Mouse (Mus musculus) spleen, adult 2 months (tissue): Measurements from ENCODE around the gene Fgfr2. TPM values are rescaled to one million over a fixed set of nuclear protein-coding genes. Genes with fewer than 3 reads are reported as not detected.

Experiments used
- DNase-seq, 2 experiments: peaks; one replicate each; pipeline versions ENCODE4 v3.0.0 to v3.0.0-alpha.2; 2012 to 2021; ENCODE audit warnings: low spot score in 2 of 2, low read depth in 1 of 2
- H3K27ac ChIP-seq: fragments of 200-500 bp; 2 replicates; pipeline ENCODE4 v1.5.1; 2012; ENCODE audit warnings: low read length, inconsistent platforms; ENCODE audit not compliant: insufficient read depth
- H3K27me3 ChIP-seq: fragments of 200-500 bp; 2 replicates; pipeline ENCODE4 v1.6.1; 2012; ENCODE audit warnings: mild to moderate bottlenecking, moderate library complexity, low read length, inconsistent platforms; ENCODE audit not compliant: control insufficient read depth, insufficient read depth
- H3K36me3 ChIP-seq: fragments of 200-500 bp; 2 replicates; pipeline ENCODE4 v1.6.1; 2012; ENCODE audit warnings: mild to moderate bottlenecking, low read length, inconsistent platforms; ENCODE audit not compliant: control insufficient read depth, insufficient read depth
- H3K4me1 ChIP-seq: fragments of 200-500 bp; 2 replicates; pipeline ENCODE4 v1.6.1; 2011; ENCODE audit warnings: inconsistent platforms; ENCODE audit not compliant: control insufficient read depth, insufficient read depth, insufficient read length
- H3K4me3 ChIP-seq: fragments of 200-500 bp; 2 replicates; pipeline ENCODE4 v1.5.1; 2011; ENCODE audit warnings: mild to moderate bottlenecking, inconsistent platforms; ENCODE audit not compliant: insufficient read depth, insufficient read length; ENCODE audit errors: extremely low read depth
- CTCF ChIP-seq: fragments of 200-500 bp; IDR thresholded peaks from 2 replicates; pipeline ENCODE4 v1.5.1; 2011; ENCODE audit warnings: mild to moderate bottlenecking, inconsistent platforms; ENCODE audit not compliant: insufficient read depth, insufficient read length, insufficient replicate concordance; ENCODE audit errors: extremely low read depth
- POLR2A ChIP-seq: fragments of 200-500 bp; IDR thresholded peaks from 2 replicates; pipeline ENCODE4 v1.6.1; 2011; ENCODE audit warnings: low read depth, low read length, inconsistent platforms
- WGBS: fragments of 180-500 bp; shearing (Covaris S2); methylation state at CpG from one replicate; pipeline ENCODE4 v1.1.7; 2018; 5-methylcytosine and 5-hydroxymethylcytosine counted together
- polyA plus RNA-seq: library from polyadenylated mRNA; depleted of rRNA; stranded (reverse); fragments of >200 nt; gene quantifications from 2 replicates; pipeline ENCODE4 v1.2.3, GENCODE M21; 2012

Fgfr2 gene
- polyA plus RNA-seq, 1 experiment: 1.6 TPM

DNA sequence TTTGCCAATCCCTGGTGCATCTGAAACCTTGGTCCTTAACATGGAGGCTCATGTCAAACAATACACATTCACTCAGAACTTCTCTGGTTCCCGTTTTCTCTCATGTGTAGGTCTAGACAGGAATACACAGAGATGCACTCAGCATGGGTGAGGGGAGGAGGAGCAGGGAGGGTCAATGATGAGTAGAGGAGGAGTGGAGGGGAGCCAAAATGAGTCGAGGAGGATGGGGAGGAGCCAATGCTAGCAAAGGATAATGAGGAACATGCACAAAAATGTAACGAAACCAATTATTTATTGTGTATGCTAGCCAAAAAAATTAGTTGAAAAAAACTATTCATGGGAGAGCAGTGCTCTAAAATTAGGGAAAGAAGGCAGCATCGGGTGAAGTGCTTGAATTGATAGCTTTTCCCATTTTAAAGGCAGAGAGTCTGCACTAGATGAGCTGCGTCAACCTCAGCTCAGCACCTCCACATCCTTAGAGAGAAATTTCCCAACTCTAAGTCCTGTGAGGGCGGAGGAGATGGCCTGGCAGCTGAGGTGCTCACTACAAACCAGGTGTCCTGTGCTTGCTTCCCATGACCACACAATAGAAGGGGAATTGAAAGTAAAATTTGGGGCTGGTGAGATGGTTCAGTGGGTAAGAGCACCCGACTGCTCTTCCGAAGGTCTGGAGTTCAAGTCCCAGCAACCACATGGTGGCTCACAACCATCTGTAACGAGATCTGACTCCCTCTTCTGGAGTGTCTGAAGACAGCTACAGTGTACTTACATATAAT, 636.6 kb downstream of the Fgfr2 start:
- peaks cover 4% of the 10 kb centered on the region; the same call in 1 of the 2 replicates for H3K4me1 ChIP-seq
- DNase-seq: no peak
- no peaks in the 10 kb centered on the region for H3K36me3 ChIP-seq
- WGBS: 67% methylated on average over 9 of the region's 9 CpGs
- no peak overlapping the region for H3K27ac ChIP-seq
- H3K4me3 ChIP-seq: no peak overlapping the region
- TF ChIP-seq CTCF (no peak), POLR2A (no peak)
- H3K27me3 ChIP-seq: no peaks in the 10 kb centered on the region

DNA sequence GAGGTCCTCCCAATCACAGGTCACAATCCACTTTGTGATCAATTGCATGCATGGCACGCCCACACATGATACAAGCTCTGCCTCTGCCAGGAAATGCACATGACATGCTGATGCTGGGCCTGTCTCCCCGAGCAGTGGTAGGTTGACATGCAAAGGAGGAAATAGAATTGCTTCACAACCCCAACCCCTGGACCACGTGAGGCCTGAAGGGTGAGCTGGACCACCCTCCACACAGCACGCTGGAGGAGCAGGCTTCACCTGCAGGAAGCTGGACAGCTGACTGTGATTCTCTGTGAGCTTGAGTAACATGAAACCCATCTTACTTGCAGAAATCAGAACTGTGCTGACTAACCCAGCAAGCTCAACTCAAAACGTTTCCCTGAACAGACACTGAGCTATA, 638.7 kb downstream of the Fgfr2 start:
- H3K4me1 ChIP-seq: peaks cover 8% of the 10 kb centered on the region; the same call in 1 of the 2 replicates
- TF ChIP-seq CTCF (no peak), POLR2A (no peak)
- H3K27ac ChIP-seq: no peak overlapping the region
- H3K4me3 ChIP-seq: no peak overlapping the region
- no peaks in the 10 kb centered on the region for H3K36me3 ChIP-seq
- WGBS: 24% methylated on average over 5 of the region's 5 CpGs
- peak in 1 of 2 experiments; percentile 24 for DNase-seq
- H3K27me3 ChIP-seq: no peaks in the 10 kb centered on the region

DNA sequence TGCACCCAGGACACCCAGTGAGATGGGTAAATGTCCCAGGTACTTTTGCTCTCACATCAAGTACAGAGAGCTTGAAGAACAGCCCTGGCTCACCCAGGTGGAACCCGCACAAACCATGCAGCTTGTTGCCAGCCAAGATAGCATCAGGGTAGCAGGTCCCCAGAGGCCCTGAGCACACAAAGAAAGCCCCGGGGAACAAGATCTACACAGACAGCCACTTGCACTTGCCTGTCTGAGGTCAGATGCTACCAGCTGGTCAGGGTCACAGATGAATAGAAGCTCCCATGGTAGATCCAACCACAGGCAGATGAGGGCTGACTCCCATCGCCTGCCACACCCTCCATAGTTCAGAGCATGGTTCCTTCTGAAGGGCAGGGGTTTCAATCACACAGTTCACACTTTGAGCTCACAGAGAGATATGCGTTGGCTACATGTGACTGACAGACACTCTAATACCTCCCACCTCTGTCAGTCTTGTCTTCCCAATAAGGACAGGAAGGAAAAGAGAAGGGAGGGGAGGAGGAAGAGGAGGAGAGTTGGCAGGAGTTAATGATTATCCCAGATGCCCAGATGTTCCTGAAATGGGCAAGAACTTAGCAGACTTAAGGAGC, 642.3 kb downstream of the Fgfr2 start:
- no peaks in the 10 kb centered on the region for H3K27me3 ChIP-seq
- no peak for TF ChIP-seq POLR2A
- TF ChIP-seq CTCF: no peak
- H3K4me3 ChIP-seq: no peak overlapping the region
- DNase-seq: peak; percentile 25 to 40
- H3K4me1 ChIP-seq: peaks cover 8% of the 10 kb centered on the region; the same call in 1 of the 2 replicates
- no peaks in the 10 kb centered on the region for H3K36me3 ChIP-seq
- WGBS: 31% methylated on average over 4 of the region's 4 CpGs
- no peak overlapping the region for H3K27ac ChIP-seq

DNA sequence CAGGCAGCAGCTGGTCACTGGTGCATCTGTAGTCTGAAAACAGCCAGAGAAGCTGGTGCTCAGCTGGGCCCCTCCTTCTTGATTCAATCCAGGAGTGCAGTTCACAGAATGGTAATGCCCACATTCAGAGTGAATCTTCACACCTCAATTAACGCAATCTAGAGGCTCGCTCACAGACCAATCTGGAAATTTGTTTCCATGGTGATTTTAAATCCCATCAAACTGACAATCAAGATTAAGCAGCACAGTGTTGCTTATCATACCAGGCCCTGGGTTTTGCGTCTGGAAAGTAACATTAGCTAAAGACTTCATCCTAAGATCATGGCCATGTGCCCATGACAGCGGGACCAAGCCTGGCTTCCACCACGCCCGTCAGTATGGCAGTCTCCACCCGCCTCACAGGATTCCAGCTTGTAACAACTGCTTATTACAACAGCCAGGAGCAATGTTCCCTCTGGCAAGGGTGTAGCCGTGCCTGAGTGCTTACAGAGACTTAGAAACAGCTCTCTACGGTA, 644.8 kb downstream of the Fgfr2 start:
- Histone ChIP-seq H3K36me3 (no peaks in the 10 kb centered on the region), H3K4me3 (no peak overlapping the region), H3K27ac (no peak overlapping the region), H3K27me3 (no peaks in the 10 kb centered on the region), H3K4me1 (peaks cover 4% of the 10 kb centered on the region; the same call in 1 of the 2 replicates)
- WGBS: 90% methylated on average over 9 of the region's 9 CpGs
- TF ChIP-seq POLR2A (no peak), CTCF (no peak)
- DNase-seq: no peak

DNA sequence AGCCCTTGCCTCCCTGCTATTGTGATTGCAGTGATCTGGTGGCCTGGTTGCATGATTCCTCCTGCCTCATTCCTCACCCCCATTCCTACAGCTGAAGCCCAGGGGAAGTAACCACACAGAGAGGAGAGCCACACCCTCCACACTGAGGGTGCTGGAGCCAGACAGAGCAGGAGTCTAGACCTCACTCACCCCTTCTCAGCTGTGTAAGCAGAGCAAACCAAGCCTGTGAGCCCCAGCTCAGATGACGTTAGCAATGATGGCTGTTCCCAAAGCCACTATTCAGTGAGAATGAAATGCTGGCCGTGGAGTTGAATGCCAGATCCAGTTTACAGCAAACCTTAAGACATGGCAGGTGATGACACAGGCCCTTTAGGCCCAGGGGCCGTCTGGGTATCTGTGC, 645.4 kb downstream of the Fgfr2 start:
- Histone ChIP-seq H3K4me3 (no peak overlapping the region), H3K4me1 (peaks cover 4% of the 10 kb centered on the region; the same call in 1 of the 2 replicates), H3K27me3 (no peaks in the 10 kb centered on the region), H3K36me3 (no peaks in the 10 kb centered on the region), H3K27ac (no peak overlapping the region)
- TF ChIP-seq POLR2A (no peak), CTCF (no peak)
- no peak for DNase-seq
- 77% methylated on average over 3 of the region's 3 CpGs for WGBS

DNA sequence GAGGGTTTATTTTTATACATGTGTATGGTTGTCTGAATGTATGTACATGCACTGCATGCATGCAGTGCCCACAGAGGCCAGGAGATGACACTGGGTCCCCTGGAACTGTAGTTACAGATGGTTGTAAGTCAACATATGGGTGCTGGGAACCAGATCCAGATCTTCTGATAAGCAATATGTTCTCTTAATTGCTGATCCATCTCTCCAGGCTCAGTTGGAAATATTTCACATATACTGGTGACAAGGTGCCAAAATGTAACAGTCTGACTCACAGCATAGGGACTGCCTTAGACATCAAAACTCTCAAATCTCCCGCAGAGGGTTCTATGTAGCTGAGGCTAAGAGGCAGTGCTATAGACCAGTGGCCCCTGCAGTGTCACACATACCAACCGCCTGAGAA, 646.7 kb downstream of the Fgfr2 start:
- Histone ChIP-seq H3K4me3 (no peak overlapping the region), H3K27ac (no peak overlapping the region), H3K4me1 (peaks cover 4% of the 10 kb centered on the region; the same call in 1 of the 2 replicates), H3K27me3 (no peaks in the 10 kb centered on the region), H3K36me3 (no peaks in the 10 kb centered on the region)
- no peak for TF ChIP-seq CTCF
- WGBS: 94% methylated on average over 2 of the region's 2 CpGs
- DNase-seq: no peak
